Mouse (Mus musculus): ENCODE results near the gene Madd. TPM values are rescaled to one million over a fixed set of nuclear protein-coding genes. Genes with fewer than 3 reads are reported as not detected.

The Madd gene
- polyA plus RNA-seq, 1 experiment from 2014 or later, result 62.3 TPM

- Histone ChIP-seq H3K4me3 (peak overlapping the region; percentile 28), H3K4me2 (peak overlapping the region; percentile 62), H3K27me3 (no peaks in the 10 kb centered on the region), H3K36me3 (no peaks in the 10 kb centered on the region), H3K4me1 (replicated peaks) (peaks cover 13% of the 10 kb centered on the region), H3K27ac (replicated peaks) (no peak overlapping the region), H3K9me3 (no peaks in the 10 kb centered on the region), H3K9ac (peak overlapping the region; percentile 31; the same call in 1 of the 2 replicates)
- 2% methylated on average over 27 of the region's 27 CpGs for WGBS
- ATAC-seq (ENCODE audit: low FRiP score, low read depth), result peak; percentile 83
Observed at GRCm38 (mm10) chr2:91194624-91195332, 11.1 kb upstream of the Madd start.

GRCm38 (mm10) chr2:91190501-91190900 is 6.9 kb upstream of the Madd start:
- WGBS, result 90% methylated on average over 16 of the region's 16 CpGs
- Histone ChIP-seq H3K27me3 (no peaks in the 10 kb centered on the region), H3K4me1 (replicated peaks) (peaks cover 13% of the 10 kb centered on the region), H3K4me2 (no peak overlapping the region), H3K4me3 (no peak overlapping the region), H3K36me3 (no peaks in the 10 kb centered on the region), H3K27ac (replicated peaks) (no peak overlapping the region), H3K9ac (no peak overlapping the region), H3K9me3 (no peaks in the 10 kb centered on the region)
- ATAC-seq (ENCODE audit: low FRiP score, low read depth), result no peak; the same call in 1 of the 2 replicates

GRCm38 (mm10) chr2:91187431-91187830 is 3.8 kb upstream of the Madd start:
- Histone ChIP-seq H3K4me2 (no peak overlapping the region), H3K4me3 (no peak overlapping the region), H3K27ac (replicated peaks) (no peak overlapping the region), H3K4me1 (replicated peaks) (peaks cover 5% of the 10 kb centered on the region), H3K27me3 (no peaks in the 10 kb centered on the region), H3K9ac (no peak overlapping the region), H3K36me3 (no peaks in the 10 kb centered on the region), H3K9me3 (no peaks in the 10 kb centered on the region)
- no peak for ATAC-seq (ENCODE audit: low FRiP score, low read depth)
- WGBS, result 77% methylated on average over 4 of the region's 4 CpGs

- Histone ChIP-seq H3K4me1 (replicated peaks) (peaks cover 14% of the 10 kb centered on the region), H3K36me3 (no peaks in the 10 kb centered on the region), H3K9me3 (no peaks in the 10 kb centered on the region), H3K4me2 (no peak overlapping the region), H3K4me3 (no peak overlapping the region), H3K27me3 (no peaks in the 10 kb centered on the region), H3K9ac (no peak overlapping the region), H3K27ac (replicated peaks) (no peak overlapping the region)
- ATAC-seq (ENCODE audit: low FRiP score, low read depth), result no peak
- 88% methylated on average over 1 of the region's 1 CpGs for WGBS
Observed at GRCm38 (mm10) chr2:91186208-91186607, 2.6 kb upstream of the Madd start.

- peak; percentile 97 for ATAC-seq (ENCODE audit: low FRiP score, low read depth)
Observed at GRCm38 (mm10) chr2:91183148-91183513, 506 bp downstream of the Madd start.

GRCm38 (mm10) chr2:91182405-91183147 is 1.1 kb downstream of the Madd start:
- H3K4me3 ChIP-seq, result peak overlapping the region; percentile 86
- H3K9me3 ChIP-seq, result no peaks in the 10 kb centered on the region
- ATAC-seq (ENCODE audit: low FRiP score, low read depth), result peak; percentile 97
- H3K9ac ChIP-seq, result peak overlapping the region; percentile 88
- no peaks in the 10 kb centered on the region for H3K27me3 ChIP-seq
- WGBS, result 1% methylated on average over 80 of the region's 81 CpGs
- H3K27ac ChIP-seq (replicated peaks), result peak overlapping the region; percentile 92
- peaks cover 10% of the 10 kb centered on the region; the same call in 1 of the 2 replicates for H3K36me3 ChIP-seq
- peaks cover 29% of the 10 kb centered on the region for H3K4me1 ChIP-seq (replicated peaks)
- H3K4me2 ChIP-seq, result peak overlapping the region; percentile 77

More at GRCm38 (mm10) chr2:91183148-91183513, 506 bp downstream of the Madd start:
- peak overlapping the region; percentile 92 for H3K27ac ChIP-seq (replicated peaks)
- no peaks in the 10 kb centered on the region for H3K27me3 ChIP-seq
- H3K4me2 ChIP-seq, result peak overlapping the region; percentile 77
- peak overlapping the region; percentile 86 for H3K4me3 ChIP-seq
- H3K9me3 ChIP-seq, result no peaks in the 10 kb centered on the region
- WGBS, result 0% methylated on average over 9 of the region's 9 CpGs
- peak overlapping the region; percentile 88 for H3K9ac ChIP-seq
- H3K36me3 ChIP-seq, result peaks cover 4% of the 10 kb centered on the region; the same call in 1 of the 2 replicates
- H3K4me1 ChIP-seq (replicated peaks), result peaks cover 29% of the 10 kb centered on the region

- Histone ChIP-seq H3K4me1 (replicated peaks) (peaks cover 29% of the 10 kb centered on the region), H3K4me2 (peak overlapping the region; percentile 77), H3K36me3 (peaks cover 12% of the 10 kb centered on the region; the same call in 1 of the 2 replicates), H3K9me3 (no peaks in the 10 kb centered on the region), H3K9ac (peak overlapping the region; percentile 88), H3K27me3 (no peaks in the 10 kb centered on the region), H3K4me3 (peak overlapping the region; percentile 86), H3K27ac (replicated peaks) (peak overlapping the region; percentile 92)
- ATAC-seq (ENCODE audit: low FRiP score, low read depth), result no peak
- 7% methylated on average over 8 of the region's 8 CpGs for WGBS
Observed at GRCm38 (mm10) chr2:91182016-91182404, 1.6 kb downstream of the Madd start.

GRCm38 (mm10) chr2:91180706-91181105 is 2.9 kb downstream of the Madd start:
- WGBS, result 70% methylated on average over 5 of the region's 5 CpGs
- Histone ChIP-seq H3K27me3 (no peaks in the 10 kb centered on the region), H3K27ac (replicated peaks) (no peak overlapping the region), H3K9me3 (no peaks in the 10 kb centered on the region), H3K4me2 (peak overlapping the region; percentile 77), H3K9ac (no peak overlapping the region), H3K4me3 (peak overlapping the region; percentile 86; the same call in 1 of the 2 replicates), H3K36me3 (peaks cover 25% of the 10 kb centered on the region), H3K4me1 (replicated peaks) (peaks cover 29% of the 10 kb centered on the region)
- ATAC-seq (ENCODE audit: low FRiP score, low read depth), result no peak

- no peak for ATAC-seq (ENCODE audit: low FRiP score, low read depth)
- Histone ChIP-seq H3K27ac (replicated peaks) (no peak overlapping the region), H3K36me3 (peaks cover 31% of the 10 kb centered on the region), H3K4me1 (replicated peaks) (peaks cover 29% of the 10 kb centered on the region), H3K9ac (no peak overlapping the region), H3K4me3 (no peak overlapping the region), H3K9me3 (no peaks in the 10 kb centered on the region), H3K27me3 (no peaks in the 10 kb centered on the region), H3K4me2 (no peak overlapping the region)
- whole genome bisulfite sequencing, result 36% methylated on average over 4 of the region's 4 CpGs
Observed at GRCm38 (mm10) chr2:91179825-91180224, 3.8 kb downstream of the Madd start.

GRCm38 (mm10) chr2:91176234-91176633 is 7.4 kb downstream of the Madd start:
- Histone ChIP-seq H3K4me3 (no peak overlapping the region), H3K36me3 (peaks cover 64% of the 10 kb centered on the region), H3K4me1 (replicated peaks) (peaks cover 15% of the 10 kb centered on the region), H3K9ac (no peak overlapping the region), H3K4me2 (no peak overlapping the region), H3K9me3 (no peaks in the 10 kb centered on the region), H3K27ac (replicated peaks) (no peak overlapping the region), H3K27me3 (no peaks in the 10 kb centered on the region)
- ATAC-seq (ENCODE audit: low FRiP score, low read depth), result no peak
- 86% methylated on average over 6 of the region's 6 CpGs for WGBS

GRCm38 (mm10) chr2:91175490-91175889 is 8.1 kb downstream of the Madd start:
- no peaks in the 10 kb centered on the region for H3K9me3 ChIP-seq
- 88% methylated on average over 4 of the region's 4 CpGs for WGBS
- peaks cover 8% of the 10 kb centered on the region for H3K4me1 ChIP-seq (replicated peaks)
- H3K36me3 ChIP-seq, result peaks cover 70% of the 10 kb centered on the region
- H3K27ac ChIP-seq (replicated peaks), result no peak overlapping the region
- H3K27me3 ChIP-seq, result no peaks in the 10 kb centered on the region
- no peak overlapping the region for H3K4me2 ChIP-seq
- no peak for ATAC-seq (ENCODE audit: low FRiP score, low read depth)
- no peak overlapping the region for H3K9ac ChIP-seq
- H3K4me3 ChIP-seq, result no peak overlapping the region

GRCm38 (mm10) chr2:91169587-91170322 is 13.9 kb downstream of the Madd start:
- no peaks in the 10 kb centered on the region for H3K4me1 ChIP-seq (replicated peaks)
- no peak overlapping the region for H3K9ac ChIP-seq
- H3K27ac ChIP-seq (replicated peaks), result no peak overlapping the region
- no peaks in the 10 kb centered on the region for H3K9me3 ChIP-seq
- 84% methylated on average over 25 of the region's 25 CpGs for WGBS
- ATAC-seq (ENCODE audit: low FRiP score, low read depth), result no peak
- peaks cover 87% of the 10 kb centered on the region for H3K36me3 ChIP-seq
- no peak overlapping the region for H3K4me3 ChIP-seq
- H3K4me2 ChIP-seq, result no peak overlapping the region
- H3K27me3 ChIP-seq, result no peaks in the 10 kb centered on the region
